Mouse (Mus musculus): ENCODE results near the gene Crnn.

Crnn gene

GRCm38 (mm10) chr3:93144510-93145051, at the start of gene Crnn:
Gene Crnn (plus strand): TSS chr3:93144787.
- no peak for DNase-seq

GRCm38 (mm10) chr3:93096447-93096846, 48.1 kb upstream of the Crnn start:
- DNase-seq, result no peak

- peak in 1 of 2 experiments; percentile 23 for DNase-seq
Observed at GRCm38 (mm10) chr3:93111668-93112067, 32.9 kb upstream of the Crnn start.

GRCm38 (mm10) chr3:93114481-93114880, 30.1 kb upstream of the Crnn start:
- peak; percentile 56 to 67 for DNase-seq

- DNase-seq, result no peak
Observed at GRCm38 (mm10) chr3:93119101-93119500, 25.5 kb upstream of the Crnn start.

GRCm38 (mm10) chr3:93128052-93128451, 16.5 kb upstream of the Crnn start:
- DNase-seq, result no peak

GRCm38 (mm10) chr3:93129076-93129475, 15.5 kb upstream of the Crnn start:
- peak; percentile 1 to 17 for DNase-seq

- peak; percentile 70 to 71 for DNase-seq
Observed at GRCm38 (mm10) chr3:93130460-93130859, 14.1 kb upstream of the Crnn start.

- no peak for DNase-seq
Observed at GRCm38 (mm10) chr3:93162502-93162901, 17.9 kb downstream of the Crnn start.

- peak; percentile 33 to 36 for DNase-seq
Observed at GRCm38 (mm10) chr3:93162996-93163592, 18.5 kb downstream of the Crnn start.

GRCm38 (mm10) chr3:93180856-93181255, 36.3 kb downstream of the Crnn start:
- no peak for DNase-seq

- DNase-seq, result no peak
Observed at GRCm38 (mm10) chr3:93196978-93197377, 52.4 kb downstream of the Crnn start, which contains the start of gene Flg2. Gene Flg2 (plus strand): TSS chr3:93197278.
